Mouse (Mus musculus) embryonic facial prominence, embryonic 11.5 days (tissue): ENCODE measurements around the gene Grap2. TPM values are rescaled to one million over a fixed set of nuclear protein-coding genes. Genes with fewer than 3 reads are reported as not detected.
"Not testable (repeated sequence)": the region's sequence is repeated elsewhere in the genome, so short reads cannot be mapped to it uniquely, and the experiment has no call there.

Experiments used
- ATAC-seq: fragments of 200-750 bp; cut with Nextera tagmentation; replicated peaks from 2 replicates; pipeline ENCODE4 v1.8.0; 2017; ENCODE audit warnings: low read depth; ENCODE audit not compliant: insufficient number of reproducible peaks, low FRiP score, low TSS enrichment
- DNase-seq: peaks from one replicate; pipeline ENCODE4 v3.0.0-alpha.2; 2015; ENCODE audit warnings: low spot score
- H3K27ac ChIP-seq: fragments of 300-500 bp; sonication (generic); replicated peaks from 2 replicates; pipeline ENCODE4 v1.5.1; 2014; ENCODE audit warnings: mild to moderate bottlenecking, low read depth, low read length, control low read depth
- H3K27me3 ChIP-seq: fragments of 300-500 bp; sonication (generic); 2 replicates; pipeline ENCODE4 v1.6.1; 2014; ENCODE audit warnings: mild to moderate bottlenecking, low read length, moderate library complexity, mixed read lengths; ENCODE audit not compliant: control insufficient read depth, insufficient read depth
- H3K36me3 ChIP-seq: fragments of 300-500 bp; sonication (generic); replicated peaks from 2 replicates; pipeline ENCODE4 v1.6.1; 2014; ENCODE audit warnings: low read depth, mild to moderate bottlenecking, low read length, moderate library complexity, mixed read lengths; ENCODE audit not compliant: control insufficient read depth, insufficient read depth
- H3K4me1 ChIP-seq: fragments of 300-500 bp; sonication (generic); 2 replicates; pipeline ENCODE4 v1.6.1; 2014; ENCODE audit warnings: low read length, mixed read lengths; ENCODE audit not compliant: control insufficient read depth, insufficient read depth
- H3K4me2 ChIP-seq: fragments of 300-500 bp; sonication (generic); 2 replicates; pipeline ENCODE4 v1.6.1; 2014; ENCODE audit warnings: low read depth, mild to moderate bottlenecking, control low read depth, low read length, moderate library complexity
- H3K4me3 ChIP-seq: fragments of 300-500 bp; sonication (generic); 2 replicates; pipeline ENCODE4 v1.5.1; 2014; ENCODE audit warnings: low read depth, low read length, control low read depth
- H3K9ac ChIP-seq: fragments of 300-500 bp; sonication (generic); replicated peaks from 2 replicates; pipeline ENCODE4 v1.6.1; 2014; ENCODE audit warnings: mild to moderate bottlenecking, control low read depth, low read length
- H3K9me3 ChIP-seq: fragments of 300-500 bp; sonication (generic); replicated peaks from 2 replicates; pipeline ENCODE4 v1.6.1; 2016; ENCODE audit warnings: mild to moderate bottlenecking, low read length, inconsistent platforms, mixed read lengths; ENCODE audit not compliant: control insufficient read depth
- WGBS: fragments of 180-500 bp; shearing (Covaris S2); extraction: QIAGEN DNeasy Blood & Tissue Kit; methylation state at CpG from one replicate; pipeline ENCODE4 v1.1.7; 2014; 5-methylcytosine and 5-hydroxymethylcytosine counted together
- polyA plus RNA-seq: library from polyadenylated mRNA; unstranded; fragments of >200 nt; fragmentation: Nextera tagmentation; extraction: Ambion mirVana; gene quantifications from 2 replicates; pipeline ENCODE4 v1.2.1, GENCODE M21; 2014

Grap2 gene
- polyA plus RNA-seq, 1 experiment from 2014 or later: 3.6 TPM

DNA sequence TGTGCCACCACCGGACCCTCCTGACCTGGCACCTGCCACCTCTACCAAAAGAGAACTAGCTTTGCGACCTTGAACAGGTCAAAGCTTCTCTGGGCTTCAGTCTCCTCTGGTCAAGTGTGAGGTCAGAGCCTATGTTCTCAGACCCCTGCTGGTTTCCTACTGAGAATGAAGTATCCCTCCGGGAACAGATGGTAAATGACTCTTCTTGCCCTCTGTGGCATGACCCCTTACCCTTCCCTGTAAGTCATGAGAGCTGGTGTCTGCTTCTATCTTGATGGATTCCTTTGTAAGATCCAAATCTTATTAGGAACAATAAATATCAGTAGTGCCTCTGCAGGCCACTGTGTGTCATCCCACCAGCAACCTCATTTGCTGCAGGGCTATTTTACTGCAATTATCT lies 6.7 kb downstream of the Grap2 start:
- 73% methylated on average over 3 of the region's 3 CpGs for WGBS
- ATAC-seq (no peak), DNase-seq (no peak)
- no peak overlapping the region for H3K4me3 ChIP-seq
- no peak overlapping the region for H3K27ac ChIP-seq
- H3K4me1 ChIP-seq: no peaks in the 10 kb centered on the region
- no peaks in the 10 kb centered on the region for H3K9me3 ChIP-seq
- H3K36me3 ChIP-seq: no peaks in the 10 kb centered on the region
- H3K27me3 ChIP-seq: no peaks in the 10 kb centered on the region; the same call in 1 of the 2 replicates
- H3K9ac ChIP-seq: no peak overlapping the region
- H3K4me2 ChIP-seq: no peak overlapping the region

DNA sequence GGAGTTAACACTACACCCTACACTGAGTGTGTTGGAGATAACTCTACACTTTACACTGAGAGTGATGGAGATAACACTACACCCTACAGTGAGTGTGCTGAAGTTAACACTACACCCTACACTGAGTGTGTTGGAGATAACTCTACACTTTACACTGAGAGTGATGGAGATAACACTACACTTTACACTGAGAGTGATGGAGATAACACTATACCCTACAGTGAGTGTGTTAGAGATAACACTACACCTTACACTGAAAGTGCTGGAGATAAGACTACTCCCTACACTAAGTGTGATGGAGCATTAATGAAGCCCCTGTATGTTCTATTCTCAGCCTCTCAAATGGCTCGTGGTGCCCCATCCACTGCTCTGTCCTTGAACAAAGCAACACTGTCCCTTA lies 8.2 kb downstream of the Grap2 start:
- not testable (repeated sequence) for H3K9ac ChIP-seq, DNase-seq, H3K27me3 ChIP-seq, H3K4me2 ChIP-seq, H3K36me3 ChIP-seq, H3K4me1 ChIP-seq, H3K4me3 ChIP-seq, H3K9me3 ChIP-seq, H3K27ac ChIP-seq, ATAC-seq
- 73% methylated on average over 1 of the region's 1 CpGs for WGBS

DNA sequence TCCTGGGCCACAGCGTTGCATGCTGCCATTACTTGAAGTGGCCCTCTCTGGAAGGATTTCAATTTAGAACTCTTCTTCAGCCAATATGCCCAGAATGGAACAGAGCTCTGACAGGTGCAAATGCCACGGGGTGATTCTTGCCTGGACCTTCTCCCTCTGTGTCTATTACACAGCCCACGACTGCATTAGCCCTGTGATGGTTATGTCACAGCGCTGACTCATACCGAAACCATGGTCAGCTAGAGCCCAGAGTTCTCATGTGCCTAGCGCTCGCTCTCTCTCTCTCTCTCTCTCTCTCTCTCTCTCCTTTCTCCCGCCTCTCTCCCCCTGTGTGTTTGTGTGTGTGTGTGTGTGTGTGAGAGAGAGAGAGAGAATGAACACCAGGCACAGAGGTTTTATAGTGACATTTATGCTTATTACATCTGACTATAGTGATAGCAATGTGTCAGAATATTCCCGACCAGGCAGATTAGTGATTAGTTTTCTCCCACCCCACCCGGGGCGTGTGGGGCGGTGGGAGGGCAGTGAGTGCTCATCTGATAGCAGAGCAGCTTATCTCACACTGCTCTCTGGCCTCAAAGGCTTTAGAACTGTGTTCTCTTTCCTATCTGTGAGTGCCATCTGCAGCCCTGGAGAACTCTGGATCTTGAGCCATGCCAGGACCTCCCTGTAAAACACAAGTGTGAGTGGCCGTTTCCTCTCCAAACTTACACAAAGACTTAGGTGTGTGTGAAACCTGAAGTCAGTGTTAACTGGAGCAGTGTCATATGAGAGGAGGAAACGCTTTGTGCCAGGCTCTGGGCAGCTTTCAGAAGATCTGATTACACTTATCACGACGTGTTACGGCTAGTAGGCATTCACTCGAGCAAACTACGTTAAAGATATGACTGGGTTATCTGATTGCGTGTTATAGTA lies 10.4 kb downstream of the Grap2 start:
- H3K4me1 ChIP-seq: no peaks in the 10 kb centered on the region
- no peaks in the 10 kb centered on the region for H3K27me3 ChIP-seq
- H3K4me2 ChIP-seq: no peak overlapping the region
- no peak overlapping the region for H3K9ac ChIP-seq
- no peak overlapping the region for H3K4me3 ChIP-seq
- no peaks in the 10 kb centered on the region for H3K9me3 ChIP-seq
- ATAC-seq: no peak
- H3K36me3 ChIP-seq: no peaks in the 10 kb centered on the region
- WGBS: 75% methylated on average over 20 of the region's 20 CpGs
- no peak overlapping the region for H3K27ac ChIP-seq
- no peak for DNase-seq

DNA sequence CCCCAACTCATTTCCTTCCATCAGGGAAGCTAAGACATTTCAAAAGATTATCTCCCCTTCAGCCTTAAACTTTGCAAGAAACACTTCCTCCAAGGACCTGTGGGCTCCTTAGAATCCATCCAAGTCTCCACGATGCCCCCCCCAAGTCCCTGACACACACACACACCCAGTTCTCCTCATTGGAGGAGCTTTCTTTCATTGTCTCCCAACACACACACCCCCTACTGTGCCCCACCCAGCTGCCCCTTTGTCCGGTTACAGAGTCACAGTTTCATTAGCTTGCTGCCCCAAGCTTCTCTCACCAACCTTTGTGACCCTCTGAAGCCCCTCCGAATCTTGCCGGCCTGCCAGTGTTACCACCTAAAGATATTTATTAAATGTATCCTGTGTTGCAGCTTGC lies 13.9 kb downstream of the Grap2 start:
- Histone ChIP-seq H3K9ac (no peak overlapping the region), H3K4me1 (no peaks in the 10 kb centered on the region), H3K27ac (no peak overlapping the region), H3K9me3 (no peaks in the 10 kb centered on the region), H3K4me2 (no peak overlapping the region), H3K4me3 (no peak overlapping the region), H3K27me3 (no peaks in the 10 kb centered on the region), H3K36me3 (no peaks in the 10 kb centered on the region)
- ATAC-seq (no peak), DNase-seq (no peak)
- 26% methylated on average over 4 of the region's 4 CpGs for WGBS

DNA sequence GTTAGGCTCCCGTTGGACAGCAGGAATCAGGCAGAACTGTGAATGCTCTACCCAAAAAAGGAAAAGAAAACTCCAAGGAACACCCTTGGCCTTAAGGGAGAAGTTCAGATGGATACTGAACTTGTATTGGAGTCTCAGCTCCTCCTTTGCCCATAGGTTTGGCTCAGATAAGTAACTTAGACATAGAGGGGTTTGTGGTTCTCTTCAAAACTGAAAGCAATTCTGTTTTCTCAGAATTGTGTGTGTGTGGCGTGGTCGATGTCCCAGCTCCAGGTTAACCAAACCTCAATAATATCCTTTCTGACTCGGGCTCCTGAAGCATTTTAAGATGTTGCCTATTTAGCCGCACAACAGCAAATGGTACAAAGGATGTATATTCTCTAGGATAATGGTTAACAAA lies 18.2 kb downstream of the Grap2 start:
- WGBS: 88% methylated on average over 5 of the region's 5 CpGs
- H3K36me3 ChIP-seq: no peaks in the 10 kb centered on the region
- ATAC-seq: no peak
- H3K27me3 ChIP-seq: no peaks in the 10 kb centered on the region
- H3K9me3 ChIP-seq: no peaks in the 10 kb centered on the region
- no peak for DNase-seq
- no peaks in the 10 kb centered on the region for H3K4me1 ChIP-seq
- no peak overlapping the region for H3K4me2 ChIP-seq
- H3K4me3 ChIP-seq: no peak overlapping the region
- H3K27ac ChIP-seq: no peak overlapping the region
- no peak overlapping the region for H3K9ac ChIP-seq

DNA sequence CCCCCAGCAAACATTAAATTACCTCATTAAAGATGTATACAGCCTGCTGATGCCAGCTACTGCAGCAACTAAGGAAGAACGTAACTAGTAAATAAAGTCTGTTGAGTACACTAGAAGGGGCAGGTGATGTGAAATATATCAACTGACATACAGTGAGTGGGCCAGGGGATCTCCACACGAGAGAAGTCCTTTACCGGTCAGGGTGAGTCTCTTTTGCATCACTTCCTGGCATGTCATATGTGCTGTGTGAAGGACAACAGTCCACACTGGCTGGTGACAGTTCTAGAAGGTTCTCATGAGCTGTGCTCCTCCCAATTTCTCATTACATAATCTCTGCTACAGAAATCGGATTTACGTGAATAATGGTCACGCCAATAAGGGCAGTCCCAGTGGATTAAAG lies 20.3 kb downstream of the Grap2 start:
- no peaks in the 10 kb centered on the region for H3K27me3 ChIP-seq
- WGBS: 79% methylated on average over 6 of the region's 6 CpGs

DNA sequence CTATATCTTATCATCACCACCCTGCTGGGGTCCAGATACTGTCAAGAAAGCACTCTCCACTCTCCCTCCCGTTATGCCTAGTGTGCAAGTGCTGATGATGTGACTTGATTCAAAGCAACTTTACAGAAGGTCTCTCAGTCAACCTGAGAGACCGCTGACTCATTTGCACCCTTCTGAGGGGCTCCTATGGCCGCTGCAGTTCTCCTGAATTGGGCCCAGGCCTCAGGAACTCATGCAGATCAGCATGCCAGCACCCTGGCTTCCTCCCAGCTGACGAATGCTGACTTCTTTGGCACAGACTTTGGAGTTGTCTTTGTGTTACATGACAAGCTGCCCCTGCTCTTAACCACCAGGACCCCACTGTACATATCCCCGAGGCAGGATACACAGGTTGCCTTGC lies 21.5 kb downstream of the Grap2 start:
- H3K27me3 ChIP-seq: no peaks in the 10 kb centered on the region
- no peak overlapping the region for H3K27ac ChIP-seq
- no peaks in the 10 kb centered on the region for H3K4me1 ChIP-seq
- DNase-seq (no peak), ATAC-seq (no peak)
- H3K4me2 ChIP-seq: no peak overlapping the region
- H3K9ac ChIP-seq: no peak overlapping the region
- WGBS: 75% methylated on average over 5 of the region's 5 CpGs
- H3K36me3 ChIP-seq: no peaks in the 10 kb centered on the region
- H3K4me3 ChIP-seq: no peak overlapping the region
- H3K9me3 ChIP-seq: no peaks in the 10 kb centered on the region

More for the DNA sequence above, 20.3 kb downstream of the Grap2 start:
- Histone ChIP-seq H3K4me1 (no peaks in the 10 kb centered on the region), H3K4me3 (no peak overlapping the region), H3K27ac (no peak overlapping the region), H3K9ac (no peak overlapping the region), H3K4me2 (no peak overlapping the region), H3K36me3 (no peaks in the 10 kb centered on the region), H3K9me3 (no peaks in the 10 kb centered on the region)
- DNase-seq (no peak), ATAC-seq (no peak)

DNA sequence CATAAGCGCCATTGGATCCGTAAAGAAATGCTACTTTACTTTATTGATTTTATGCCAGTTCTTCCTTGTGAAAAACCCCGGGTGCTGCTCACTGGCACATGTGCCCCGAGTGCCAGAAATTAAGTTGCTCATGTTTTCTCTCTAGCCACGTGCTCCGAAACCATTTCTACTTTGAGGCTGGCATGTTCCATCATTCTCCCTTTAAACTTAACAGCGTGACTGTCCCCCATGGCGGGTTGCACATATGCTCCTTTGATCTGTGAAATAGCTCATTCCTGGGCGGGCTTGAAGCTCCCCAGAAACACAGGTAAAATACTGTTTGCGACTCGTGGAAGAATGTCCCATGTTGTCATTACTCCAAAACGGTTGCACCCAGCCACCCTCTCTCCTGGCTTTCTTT lies 26.4 kb downstream of the Grap2 start:
- ATAC-seq (no peak), DNase-seq (no peak)
- Histone ChIP-seq H3K9me3 (no peaks in the 10 kb centered on the region), H3K36me3 (no peaks in the 10 kb centered on the region), H3K4me2 (no peak overlapping the region), H3K9ac (no peak overlapping the region), H3K27ac (no peak overlapping the region), H3K4me3 (no peak overlapping the region), H3K27me3 (no peaks in the 10 kb centered on the region), H3K4me1 (no peaks in the 10 kb centered on the region)
- WGBS: 81% methylated on average over 12 of the region's 12 CpGs
